Mouse (Mus musculus): ENCODE measurements around the gene Thnsl1. TPM values are rescaled to one million over a fixed set of nuclear protein-coding genes. Genes with fewer than 3 reads are reported as not detected.
"Not testable (repeated sequence)": the region's sequence is repeated elsewhere in the genome, so short reads cannot be mapped to it uniquely, and the experiment has no call there.

Thnsl1 gene
- polyA plus RNA-seq, 1 experiment from 2014 or later: 21.5 TPM

GRCm38 (mm10) chr2:21206278-21206677 lies 754 bp downstream of the Thnsl1 start:
- H3K9me3 ChIP-seq: no peaks in the 10 kb centered on the region
- H3K27me3 ChIP-seq: no peaks in the 10 kb centered on the region
- H3K4me2 ChIP-seq: peak overlapping the region; percentile 72
- peaks cover 1% of the 10 kb centered on the region for H3K36me3 ChIP-seq
- H3K4me3 ChIP-seq: peak overlapping the region; percentile 67
- peaks cover 20% of the 10 kb centered on the region for H3K4me1 ChIP-seq (replicated peaks)
- H3K9ac ChIP-seq: peak overlapping the region; percentile 72
- no peak for ATAC-seq (ENCODE audit: low FRiP score)
- 42% methylated on average over 6 of the region's 6 CpGs for WGBS
- peak overlapping the region; percentile 86 for H3K27ac ChIP-seq

GRCm38 (mm10) chr2:21211361-21211760 lies 5.8 kb downstream of the Thnsl1 start:
- H3K36me3 ChIP-seq: peaks cover 34% of the 10 kb centered on the region
- peaks cover 13% of the 10 kb centered on the region; the same call in 1 of the 2 replicates for H3K4me1 ChIP-seq (replicated peaks)
- WGBS: 75% methylated on average over 6 of the region's 6 CpGs
- no peaks in the 10 kb centered on the region for H3K27me3 ChIP-seq
- no peak overlapping the region for H3K27ac ChIP-seq
- H3K4me3 ChIP-seq: no peak overlapping the region
- no peak overlapping the region for H3K4me2 ChIP-seq
- ATAC-seq (ENCODE audit: low FRiP score): no peak
- H3K9ac ChIP-seq: no peak overlapping the region
- no peaks in the 10 kb centered on the region for H3K9me3 ChIP-seq

- Histone ChIP-seq H3K9me3 (no peaks in the 10 kb centered on the region), H3K4me1 (replicated peaks) (no peaks in the 10 kb centered on the region), H3K4me3 (no peak overlapping the region), H3K4me2 (no peak overlapping the region), H3K9ac (no peak overlapping the region), H3K27me3 (no peaks in the 10 kb centered on the region), H3K36me3 (peaks cover 45% of the 10 kb centered on the region), H3K27ac (no peak overlapping the region)
- ATAC-seq (ENCODE audit: low FRiP score): no peak
These were observed 8.8 kb downstream of the Thnsl1 start for GRCm38 (mm10) chr2:21214322-21214721.

DNA sequence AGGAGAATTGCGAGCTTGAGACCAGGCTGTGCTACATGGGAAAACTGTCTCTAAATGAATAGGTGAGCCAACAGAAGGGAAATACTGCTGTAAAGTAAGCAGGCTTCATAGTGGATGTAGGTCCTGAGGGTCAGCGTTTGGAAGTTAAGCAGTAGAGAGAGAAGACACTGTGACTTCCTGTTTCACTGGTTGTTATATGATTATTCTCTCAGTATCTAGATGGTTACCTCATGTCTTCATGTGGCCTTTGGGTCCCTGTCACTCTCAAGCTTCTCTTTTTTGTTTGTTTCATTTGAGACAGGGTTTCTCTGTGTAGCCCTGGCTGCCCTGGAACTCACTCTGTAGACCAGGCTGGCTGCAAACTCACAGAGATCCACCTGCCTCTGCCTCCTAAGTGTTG lies 9.8 kb downstream of the Thnsl1 start:
- no peak overlapping the region for H3K4me2 ChIP-seq
- H3K9me3 ChIP-seq: no peaks in the 10 kb centered on the region
- H3K9ac ChIP-seq: no peak overlapping the region
- no peak for ATAC-seq (ENCODE audit: low FRiP score)
- no peaks in the 10 kb centered on the region for H3K27me3 ChIP-seq
- no peaks in the 10 kb centered on the region for H3K4me1 ChIP-seq (replicated peaks)
- H3K4me3 ChIP-seq: no peak overlapping the region
- no peak overlapping the region for H3K27ac ChIP-seq
- WGBS: 92% methylated on average over 2 of the region's 2 CpGs
- H3K36me3 ChIP-seq: peaks cover 45% of the 10 kb centered on the region

GRCm38 (mm10) chr2:21222453-21223384 lies 17.2 kb downstream of the Thnsl1 start:
- H3K36me3 ChIP-seq: peaks cover 2% of the 10 kb centered on the region; the same call in 1 of the 2 replicates
- H3K4me2 ChIP-seq: no peak overlapping the region
- WGBS: 95% methylated on average over 9 of the region's 9 CpGs
- H3K9ac ChIP-seq: no peak overlapping the region
- no peak overlapping the region for H3K4me3 ChIP-seq
- no peaks in the 10 kb centered on the region for H3K4me1 ChIP-seq (replicated peaks)
- no peaks in the 10 kb centered on the region for H3K9me3 ChIP-seq
- ATAC-seq (ENCODE audit: low FRiP score): no peak
- no peak overlapping the region for H3K27ac ChIP-seq
- no peaks in the 10 kb centered on the region for H3K27me3 ChIP-seq

GRCm38 (mm10) chr2:21230276-21230675 lies 24.8 kb downstream of the Thnsl1 start:
- Histone ChIP-seq H3K4me1 (replicated peaks) (no peaks in the 10 kb centered on the region), H3K9ac (no peak overlapping the region), H3K27me3 (no peaks in the 10 kb centered on the region), H3K9me3 (no peaks in the 10 kb centered on the region), H3K4me3 (no peak overlapping the region), H3K27ac (no peak overlapping the region), H3K36me3 (0 out of 2 replicates have a peak, but pooled peaks cover 2% of the 10 kb centered on the region), H3K4me2 (no peak overlapping the region)
- WGBS: 67% methylated on average over 2 of the region's 2 CpGs
- ATAC-seq (ENCODE audit: low FRiP score): no peak

GRCm38 (mm10) chr2:21231147-21231546 lies 25.6 kb downstream of the Thnsl1 start:
- Histone ChIP-seq H3K4me1 (replicated peaks) (no peaks in the 10 kb centered on the region), H3K9me3 (no peaks in the 10 kb centered on the region), H3K4me2 (no peak overlapping the region), H3K9ac (no peak overlapping the region), H3K27ac (no peak overlapping the region), H3K4me3 (no peak overlapping the region), H3K36me3 (0 out of 2 replicates have a peak, but pooled peaks cover 2% of the 10 kb centered on the region), H3K27me3 (no peaks in the 10 kb centered on the region)
- no peak for ATAC-seq (ENCODE audit: low FRiP score)
- WGBS: 88% methylated on average over 3 of the region's 3 CpGs

DNA sequence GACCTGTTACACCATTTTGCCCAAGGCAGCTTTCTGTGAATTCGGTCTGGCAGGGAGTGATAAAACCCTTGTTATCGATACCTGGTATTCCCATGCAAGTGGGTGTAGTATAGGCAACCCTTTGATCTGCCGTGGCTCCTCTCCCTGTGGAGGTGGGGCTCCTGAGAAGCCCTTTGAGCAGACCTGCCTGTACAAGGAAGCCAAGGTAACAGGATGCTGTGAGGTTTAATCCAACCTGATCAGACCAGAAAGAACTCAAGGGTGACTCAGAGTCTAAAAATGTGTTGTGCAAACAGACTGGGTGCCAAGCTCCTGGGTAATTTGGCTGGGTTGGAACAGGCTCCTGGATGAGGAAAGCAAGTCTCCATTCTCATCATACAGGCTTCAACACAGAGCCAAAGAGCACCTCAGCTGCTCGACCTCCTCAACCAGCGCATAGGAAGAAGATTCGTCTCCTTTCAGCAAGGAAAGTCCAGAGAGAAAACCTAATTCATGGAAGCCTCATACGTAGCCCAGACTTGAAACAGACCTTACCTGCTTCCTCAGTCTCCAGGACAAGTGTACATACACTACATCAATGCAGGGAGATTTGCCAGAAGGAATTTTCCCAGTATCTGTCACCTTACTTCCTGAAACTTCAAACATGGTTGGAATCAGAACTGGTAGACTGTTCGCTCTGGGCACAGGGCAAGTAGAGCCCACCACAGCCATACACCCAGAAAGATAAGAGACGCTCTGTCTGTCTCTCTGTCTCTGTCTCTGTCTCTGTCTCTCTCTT lies 29.5 kb downstream of the Thnsl1 start:
- H3K9ac ChIP-seq: no peak overlapping the region
- H3K36me3 ChIP-seq: no peaks in the 10 kb centered on the region
- no peaks in the 10 kb centered on the region for H3K4me1 ChIP-seq (replicated peaks)
- H3K27me3 ChIP-seq: no peaks in the 10 kb centered on the region
- 86% methylated on average over 9 of the region's 9 CpGs for WGBS
- no peak overlapping the region for H3K4me3 ChIP-seq
- H3K27ac ChIP-seq: no peak overlapping the region
- H3K4me2 ChIP-seq: no peak overlapping the region
- no peaks in the 10 kb centered on the region for H3K9me3 ChIP-seq
- no peak for ATAC-seq (ENCODE audit: low FRiP score)

DNA sequence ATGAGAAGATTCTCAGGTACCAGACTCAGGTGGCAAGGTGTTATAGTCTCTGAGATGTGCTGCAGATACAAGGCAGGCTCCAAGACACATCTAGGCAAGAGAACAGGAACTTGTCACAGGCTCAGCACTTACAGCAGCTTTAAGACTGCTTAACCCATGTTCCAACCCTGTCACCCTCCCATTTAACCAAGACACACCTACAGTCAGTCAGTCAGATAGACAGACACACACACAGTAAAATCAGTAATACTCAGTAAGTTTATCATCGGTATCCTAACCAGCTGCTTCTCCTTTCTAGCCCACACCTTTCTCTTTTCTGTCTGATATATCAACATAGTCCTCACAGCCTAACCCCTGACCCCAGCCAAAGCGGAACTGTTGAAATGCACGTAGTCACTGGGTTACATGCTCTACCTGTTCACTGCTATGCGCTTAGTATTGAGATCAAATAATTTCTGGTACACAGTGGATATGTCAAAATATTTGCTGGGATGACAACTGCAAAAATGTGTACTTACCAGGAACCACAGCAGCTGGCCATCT lies 30.4 kb downstream of the Thnsl1 start:
- H3K4me2 ChIP-seq: no peak overlapping the region
- H3K27ac ChIP-seq: no peak overlapping the region
- H3K36me3 ChIP-seq: no peaks in the 10 kb centered on the region
- H3K27me3 ChIP-seq: no peaks in the 10 kb centered on the region
- WGBS: 95% methylated on average over 4 of the region's 4 CpGs
- no peak for ATAC-seq (ENCODE audit: low FRiP score)
- H3K4me3 ChIP-seq: no peak overlapping the region
- H3K9ac ChIP-seq: no peak overlapping the region
- no peaks in the 10 kb centered on the region for H3K9me3 ChIP-seq
- H3K4me1 ChIP-seq (replicated peaks): no peaks in the 10 kb centered on the region

- Histone ChIP-seq H3K4me1 (replicated peaks) (no peaks in the 10 kb centered on the region), H3K9ac (no peak overlapping the region), H3K9me3 (no peaks in the 10 kb centered on the region), H3K27ac (no peak overlapping the region), H3K4me2 (no peak overlapping the region), H3K27me3 (no peaks in the 10 kb centered on the region), H3K4me3 (no peak overlapping the region), H3K36me3 (no peaks in the 10 kb centered on the region)
- no peak for ATAC-seq (ENCODE audit: low FRiP score)
- WGBS: 87% methylated on average over 5 of the region's 5 CpGs
These were observed 31.3 kb downstream of the Thnsl1 start for GRCm38 (mm10) chr2:21236846-21237245.

GRCm38 (mm10) chr2:21244104-21244503 lies 38.6 kb downstream of the Thnsl1 start:
- 88% methylated on average over 5 of the region's 6 CpGs for WGBS
- ATAC-seq (ENCODE audit: low FRiP score); H3K36me3 ChIP-seq; H3K4me3 ChIP-seq; H3K9me3 ChIP-seq; H3K27ac ChIP-seq; H3K27me3 ChIP-seq; H3K9ac ChIP-seq; H3K4me1 ChIP-seq (replicated peaks); H3K4me2 ChIP-seq: not testable (repeated sequence)

DNA sequence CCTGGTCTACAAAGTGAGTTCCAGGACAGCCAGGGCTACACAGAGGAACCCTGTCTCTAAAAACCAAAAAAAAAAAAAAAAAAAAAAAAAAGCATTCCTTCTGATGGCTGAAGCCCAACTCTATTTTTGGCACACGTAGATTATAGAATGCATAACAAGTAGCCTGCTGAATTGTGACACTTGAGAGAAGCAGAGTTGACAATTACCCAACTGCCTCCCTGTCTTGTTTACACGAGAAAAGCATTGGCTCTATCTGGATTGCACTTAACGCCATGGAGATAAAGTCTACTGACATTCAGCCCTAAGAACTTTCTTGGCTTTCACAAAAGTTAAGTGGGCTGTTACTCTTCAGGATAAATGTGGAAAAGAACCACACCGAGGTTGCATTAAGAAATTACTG lies 39.5 kb downstream of the Thnsl1 start:
- H3K27me3 ChIP-seq: no peaks in the 10 kb centered on the region
- no peaks in the 10 kb centered on the region for H3K9me3 ChIP-seq
- H3K36me3 ChIP-seq: no peaks in the 10 kb centered on the region
- H3K4me3 ChIP-seq: no peak overlapping the region
- H3K27ac ChIP-seq: no peak overlapping the region
- no peak overlapping the region for H3K4me2 ChIP-seq
- 89% methylated on average over 4 of the region's 4 CpGs for WGBS
- ATAC-seq (ENCODE audit: low FRiP score): no peak
- no peak overlapping the region for H3K9ac ChIP-seq
- H3K4me1 ChIP-seq (replicated peaks): no peaks in the 10 kb centered on the region
